Mouse (Mus musculus) lung, adult 18-20 months (tissue): ENCODE data around the gene Lrmda.
A peak's percentile ranks its signal among the peaks of the same experiment; 100 is the strongest.
"Not testable (repeated sequence)": the region's sequence is repeated elsewhere in the genome, so short reads cannot be mapped to it uniquely, and the experiment has no call there.

Experiments used
- DNase-seq, 2 experiments: peaks; one replicate each; pipeline ENCODE4 v3.0.0; 2022; ENCODE audit warnings: mixed read lengths in 2 of 2

The Lrmda gene

DNA sequence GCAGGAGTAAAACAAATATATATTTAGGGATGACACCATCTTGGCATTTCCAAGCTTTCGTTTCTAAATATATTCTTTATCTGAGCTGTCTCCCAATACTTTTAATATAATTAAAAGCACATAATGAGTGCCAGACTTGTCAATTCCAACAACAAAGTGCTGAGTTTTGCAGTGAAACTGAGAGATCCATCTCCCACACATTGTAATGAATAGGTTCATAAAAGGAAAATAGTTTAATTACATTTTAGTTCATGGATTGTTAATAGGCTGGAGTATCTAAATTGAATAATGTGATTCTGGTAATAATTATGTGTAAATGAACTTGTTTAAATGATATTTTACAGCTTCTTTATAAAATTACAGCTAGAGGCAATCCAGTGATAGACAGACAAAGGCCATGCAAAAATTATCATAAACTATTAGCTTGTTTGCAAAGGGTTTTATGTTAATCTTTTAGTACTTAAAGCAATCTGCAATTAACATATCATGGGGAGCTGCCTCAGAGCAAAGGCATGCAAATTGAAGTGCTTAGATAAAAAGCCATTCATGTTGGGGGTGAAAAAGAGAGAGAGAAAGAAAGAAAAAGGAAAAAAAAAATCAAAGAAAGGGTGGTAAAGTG lies 725.9 kb downstream of the Lrmda start:
- no peak for DNase-seq

DNA sequence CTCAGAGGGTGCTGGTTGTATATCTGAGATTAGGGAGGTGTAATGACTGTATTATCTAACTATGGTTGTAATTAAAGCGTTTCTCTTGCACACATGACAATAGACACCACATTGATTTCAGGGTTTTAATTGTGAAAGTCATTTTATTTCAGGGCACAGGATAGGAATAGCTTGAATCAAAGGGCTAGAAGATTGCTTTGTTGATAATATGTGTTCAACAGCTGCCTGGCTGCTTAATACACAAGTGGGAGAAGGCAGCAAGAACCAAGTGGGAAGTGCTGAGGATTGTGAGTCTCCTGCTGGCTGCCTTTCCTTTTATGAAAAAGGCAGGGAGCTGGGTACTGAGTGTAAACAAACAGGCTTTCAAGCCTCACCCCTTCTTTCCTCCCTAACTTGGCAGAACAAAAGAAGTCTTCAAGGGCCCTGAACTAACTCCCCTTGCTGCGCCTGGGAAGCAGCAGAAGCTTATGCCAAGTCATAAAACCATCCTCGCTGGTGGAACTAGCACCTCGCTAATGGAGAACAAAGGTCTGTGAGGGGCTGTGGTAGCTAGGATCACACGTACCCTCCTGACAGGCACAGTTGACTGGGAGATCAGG lies 726.5 kb downstream of the Lrmda start:
- DNase-seq, result peak; percentile 39 to 53

DNA sequence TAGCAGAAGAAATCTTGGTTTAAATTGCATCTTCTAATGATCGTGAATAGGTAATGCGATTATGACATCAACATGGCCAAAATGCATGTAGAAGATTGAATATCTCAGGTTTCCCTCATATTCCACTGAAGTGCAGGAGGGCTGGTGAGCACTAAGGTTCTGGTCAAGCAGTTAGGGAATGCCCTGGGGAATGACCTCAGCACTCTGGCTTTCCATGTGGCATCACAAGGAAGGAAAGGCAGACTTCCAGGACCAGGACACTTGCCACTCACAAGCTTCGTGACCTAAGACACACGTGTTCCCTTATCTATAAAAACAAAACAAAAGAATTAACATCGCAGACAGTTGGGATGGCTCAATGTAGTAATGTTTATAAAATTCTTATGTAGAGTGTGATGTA lies 728.3 kb downstream of the Lrmda start:
- no peak for DNase-seq

DNA sequence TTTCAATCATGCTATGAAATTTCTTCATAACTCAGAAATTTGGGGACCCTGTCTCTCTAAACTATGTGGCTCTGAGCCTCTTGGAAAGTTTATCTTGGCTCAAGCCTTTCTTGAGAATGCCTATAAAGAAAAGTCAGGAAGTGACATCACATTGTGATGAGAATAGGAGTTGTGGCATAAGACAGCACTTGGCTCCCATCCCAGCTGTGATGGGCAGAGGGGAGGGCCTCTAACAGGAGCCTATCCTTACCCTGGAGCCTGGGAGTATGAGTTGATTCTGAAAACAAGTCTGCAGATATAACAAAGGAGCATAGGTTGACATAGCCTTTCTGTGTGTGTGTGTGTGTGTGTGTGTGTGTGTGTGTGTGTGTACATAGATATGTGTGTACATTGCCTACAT lies 730.9 kb downstream of the Lrmda start:
- DNase-seq, result peak; percentile 12 to 32

DNA sequence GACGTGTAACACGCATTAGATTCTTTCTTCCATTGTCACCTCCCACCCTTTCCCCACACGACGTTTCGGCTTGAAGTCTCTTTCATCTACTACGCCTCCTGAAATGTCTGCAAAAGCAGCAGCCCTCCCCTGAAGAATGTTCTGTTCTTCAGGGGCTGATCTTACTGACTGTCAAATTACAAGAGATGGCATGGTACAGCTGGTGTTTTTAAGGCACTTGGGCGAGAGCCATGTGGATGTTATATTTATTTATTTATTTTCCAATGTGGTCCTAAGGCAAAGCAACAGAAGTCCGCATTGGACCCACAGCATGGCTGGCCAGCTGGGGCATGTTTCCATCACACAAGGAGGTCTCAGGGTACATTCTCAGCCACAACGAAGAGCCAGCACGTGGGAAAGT lies 731.8 kb downstream of the Lrmda start:
- peak; percentile 48 to 67 for DNase-seq

DNA sequence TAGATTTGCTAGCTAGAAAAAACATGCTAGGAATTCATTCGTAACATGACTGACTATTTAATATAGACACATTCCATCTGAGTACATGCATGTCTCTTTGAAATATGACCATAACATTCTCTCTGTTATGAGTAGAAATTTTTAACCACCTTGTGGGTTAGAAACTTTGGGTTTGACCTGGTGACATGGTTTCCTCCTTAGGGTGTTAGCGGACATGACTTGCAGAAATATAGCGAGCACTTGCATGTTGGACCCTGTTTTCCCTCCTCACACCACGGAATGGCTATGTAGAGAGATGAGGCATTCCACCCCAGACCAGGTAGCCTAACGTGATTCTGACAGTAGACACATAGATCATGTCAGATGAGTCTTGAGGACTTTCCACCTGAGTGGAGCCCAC lies 735.1 kb downstream of the Lrmda start:
- DNase-seq, result no peak

DNA sequence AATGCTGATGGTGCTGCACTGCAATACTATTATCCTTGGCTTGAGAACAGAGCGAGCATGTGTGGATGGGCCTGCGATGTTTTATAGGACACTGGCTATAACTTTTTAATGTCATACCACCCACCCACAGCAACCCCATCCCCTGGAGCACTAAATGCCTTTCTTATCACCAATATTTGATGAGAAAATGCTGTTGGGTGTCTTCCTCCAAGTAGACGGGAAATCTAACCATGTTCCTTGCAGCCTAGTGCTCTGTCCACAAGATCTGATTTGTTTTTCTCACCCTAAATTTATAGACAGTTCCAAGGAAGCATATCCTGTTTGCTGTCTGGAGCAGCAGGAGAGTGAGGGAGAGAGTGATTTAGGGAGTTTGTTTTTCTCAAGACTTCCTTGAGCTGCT lies 738.0 kb downstream of the Lrmda start:
- no peak for DNase-seq

DNA sequence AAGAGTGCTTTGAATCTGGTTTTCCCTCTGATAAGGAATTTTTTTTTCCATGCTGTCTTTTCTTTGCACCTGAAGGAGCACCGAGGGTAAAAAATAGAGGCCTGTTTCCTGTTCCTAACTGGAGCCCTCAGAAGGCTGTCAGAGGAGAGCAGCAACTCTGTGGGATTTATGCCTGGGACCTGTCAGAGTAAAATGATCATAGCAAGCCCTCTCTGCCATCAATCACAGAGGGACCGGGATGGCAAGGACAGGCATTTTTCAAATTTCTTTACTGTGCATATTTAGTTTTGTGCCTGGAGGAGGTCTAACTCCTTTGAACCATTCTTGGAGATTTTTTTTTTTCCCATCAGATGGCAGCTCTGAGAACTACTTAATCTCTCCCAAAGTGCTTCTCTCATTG lies 739.7 kb downstream of the Lrmda start:
- no peak for DNase-seq

DNA sequence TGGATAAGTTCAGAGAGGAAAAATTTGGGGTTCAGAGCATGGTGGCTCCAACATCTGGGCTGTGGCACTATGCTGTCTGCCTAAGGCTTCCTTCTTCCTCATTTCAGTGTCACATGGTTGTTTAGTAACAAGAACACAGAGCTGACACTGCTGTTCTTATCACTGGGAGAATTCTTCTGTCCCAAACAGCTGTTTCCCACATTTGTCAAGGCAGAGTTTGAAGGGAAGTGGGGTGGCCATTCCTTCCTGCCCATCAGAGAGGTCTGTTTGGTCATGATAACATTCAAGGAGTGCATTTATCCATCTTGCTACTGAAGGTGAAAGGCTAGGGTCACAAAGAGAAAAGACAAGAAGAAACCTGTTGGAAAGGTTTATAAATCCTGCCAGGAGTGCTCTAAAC lies 740.2 kb downstream of the Lrmda start:
- peak; percentile 6 to 43 for DNase-seq

DNA sequence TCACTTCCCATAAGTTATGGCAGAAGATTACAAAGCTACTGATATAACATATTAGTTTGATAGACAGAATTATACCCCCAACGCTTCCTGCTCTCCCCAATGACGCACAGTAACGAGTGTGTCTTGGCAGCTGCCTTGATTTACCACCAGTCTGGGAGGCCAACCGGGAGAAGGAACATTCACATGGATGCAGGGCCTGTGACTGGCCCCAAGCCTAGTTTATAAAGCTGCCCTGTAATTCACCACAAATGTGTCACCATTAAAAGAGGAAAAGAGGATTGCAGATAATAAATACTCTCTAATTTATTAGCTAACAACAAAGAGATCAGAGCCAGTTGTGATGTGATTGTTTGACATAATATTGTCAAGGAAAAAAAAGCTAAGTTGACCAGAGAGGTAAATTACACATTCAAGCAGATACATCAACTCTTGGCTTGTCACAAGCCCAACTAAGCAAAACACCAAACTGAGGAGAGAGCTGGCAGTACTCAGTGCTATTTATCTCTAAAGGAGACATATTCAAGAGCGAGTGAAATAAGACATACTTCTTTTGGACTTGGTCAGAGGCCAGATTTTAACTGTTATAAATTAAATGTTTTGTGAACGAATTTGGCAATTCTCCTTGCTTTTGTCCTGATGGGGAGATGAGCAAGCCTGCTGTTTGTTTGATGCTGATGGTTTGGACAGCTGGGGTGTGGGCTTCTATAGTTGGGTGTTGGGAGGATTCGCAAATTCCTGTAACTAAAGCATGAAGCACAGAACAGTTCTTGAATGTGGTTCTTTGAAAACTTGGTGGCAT lies 740.9 kb downstream of the Lrmda start:
- DNase-seq, result peak; percentile 53 to 69

DNA sequence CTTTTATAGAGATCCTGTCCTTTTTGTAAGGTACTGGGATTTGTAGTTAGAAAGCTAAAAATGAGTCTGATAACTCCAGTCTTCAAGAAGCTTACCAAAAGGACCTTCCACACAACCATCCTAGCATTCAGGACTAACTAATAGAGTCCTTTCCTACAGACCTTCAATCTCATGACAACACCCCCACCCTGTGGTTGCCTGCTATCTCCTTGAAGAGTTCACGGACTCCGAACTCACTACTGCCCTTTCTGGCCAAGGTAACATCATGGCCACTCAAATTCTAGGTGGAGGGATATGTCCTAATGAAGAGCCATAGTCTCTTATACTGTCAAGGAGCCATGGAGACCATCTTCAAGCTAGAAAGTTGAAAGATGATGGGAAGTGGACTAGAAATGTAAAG lies 762.2 kb downstream of the Lrmda start:
- peak; percentile 9 to 51 for DNase-seq

DNA sequence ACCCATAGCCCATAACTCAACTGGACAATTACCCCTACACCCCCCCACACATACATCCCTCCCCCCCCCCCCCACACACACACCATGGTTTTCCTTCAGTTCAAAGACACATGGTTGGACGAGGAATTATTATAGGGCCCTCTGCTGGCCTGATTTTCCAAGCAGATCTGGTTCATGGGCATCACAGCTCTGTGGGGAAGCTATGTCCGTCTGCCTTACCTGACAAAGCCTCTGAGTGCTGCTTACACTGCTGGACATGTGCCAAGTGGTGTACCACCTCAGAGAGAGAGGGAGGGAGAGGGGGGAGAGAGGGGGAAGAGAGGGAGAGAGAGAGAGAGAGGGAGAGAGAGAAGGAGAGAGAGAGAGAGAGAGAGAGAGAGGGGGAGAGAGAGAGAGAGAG lies 762.9 kb downstream of the Lrmda start:
- no peak for DNase-seq

DNA sequence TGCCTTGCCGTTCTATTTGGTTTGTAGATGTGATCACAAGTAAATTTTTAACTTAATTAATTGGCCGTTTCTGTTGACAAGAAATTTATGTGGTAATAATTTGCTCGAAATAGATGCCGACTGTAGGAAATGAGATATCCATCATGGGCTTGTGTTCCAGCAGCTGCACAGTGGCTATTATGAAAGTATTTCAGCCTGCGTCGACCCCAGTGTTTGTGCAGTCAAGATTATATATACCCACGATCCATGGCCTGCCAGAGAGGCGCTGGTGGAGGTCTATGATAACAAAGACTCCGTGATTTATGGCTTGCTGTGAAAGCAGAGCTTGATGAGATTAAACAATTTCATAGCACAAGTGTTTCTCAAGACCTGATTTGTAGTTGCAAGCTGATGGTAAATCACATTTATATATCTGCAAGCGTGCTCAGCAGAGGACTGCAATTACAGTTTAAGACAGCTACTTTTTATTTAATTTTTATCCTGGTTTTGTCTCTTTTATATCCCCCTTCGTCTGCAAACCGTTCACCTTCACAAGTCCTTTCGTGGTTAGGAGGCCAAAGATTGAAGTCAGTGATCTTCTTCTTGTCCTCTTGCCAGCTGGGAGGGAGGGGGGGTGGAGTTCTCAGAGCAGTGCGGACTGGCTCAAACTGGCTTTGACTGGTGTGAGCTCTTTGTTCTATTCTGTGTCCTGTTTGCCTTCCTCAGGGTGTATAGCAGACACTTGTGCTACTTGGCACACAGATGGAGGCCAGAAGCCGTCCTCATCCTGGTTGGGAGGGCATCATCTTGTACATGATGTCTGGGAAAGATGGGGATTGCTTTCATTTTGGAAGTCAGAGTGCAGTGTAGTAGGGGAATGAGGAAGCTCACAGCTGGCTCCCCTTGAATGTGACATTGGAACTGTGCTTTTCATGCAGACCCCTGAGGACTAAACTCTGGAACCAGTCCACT lies 764.0 kb downstream of the Lrmda start:
- peak in 1 of 2 experiments; percentile 5 for DNase-seq

DNA sequence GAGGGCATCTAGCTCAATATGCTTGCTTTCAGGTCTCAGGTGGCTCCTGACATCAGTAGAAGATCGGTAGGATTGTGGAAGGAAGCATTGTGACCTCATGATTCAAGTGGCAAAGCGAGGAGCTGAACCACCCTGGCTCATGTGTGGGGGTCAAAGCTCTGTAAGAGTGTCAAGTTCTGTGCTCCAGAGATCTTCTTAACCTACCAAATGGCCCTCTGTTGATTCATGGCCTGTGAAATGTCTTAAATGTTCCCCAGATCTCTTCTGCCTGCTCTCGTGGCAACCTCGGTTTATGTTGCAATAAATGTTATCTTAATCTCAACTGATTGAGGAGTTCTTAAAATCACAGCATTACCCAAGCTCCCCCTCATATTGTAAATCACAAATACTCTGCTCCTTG lies 780.5 kb downstream of the Lrmda start:
- no peak for DNase-seq

DNA sequence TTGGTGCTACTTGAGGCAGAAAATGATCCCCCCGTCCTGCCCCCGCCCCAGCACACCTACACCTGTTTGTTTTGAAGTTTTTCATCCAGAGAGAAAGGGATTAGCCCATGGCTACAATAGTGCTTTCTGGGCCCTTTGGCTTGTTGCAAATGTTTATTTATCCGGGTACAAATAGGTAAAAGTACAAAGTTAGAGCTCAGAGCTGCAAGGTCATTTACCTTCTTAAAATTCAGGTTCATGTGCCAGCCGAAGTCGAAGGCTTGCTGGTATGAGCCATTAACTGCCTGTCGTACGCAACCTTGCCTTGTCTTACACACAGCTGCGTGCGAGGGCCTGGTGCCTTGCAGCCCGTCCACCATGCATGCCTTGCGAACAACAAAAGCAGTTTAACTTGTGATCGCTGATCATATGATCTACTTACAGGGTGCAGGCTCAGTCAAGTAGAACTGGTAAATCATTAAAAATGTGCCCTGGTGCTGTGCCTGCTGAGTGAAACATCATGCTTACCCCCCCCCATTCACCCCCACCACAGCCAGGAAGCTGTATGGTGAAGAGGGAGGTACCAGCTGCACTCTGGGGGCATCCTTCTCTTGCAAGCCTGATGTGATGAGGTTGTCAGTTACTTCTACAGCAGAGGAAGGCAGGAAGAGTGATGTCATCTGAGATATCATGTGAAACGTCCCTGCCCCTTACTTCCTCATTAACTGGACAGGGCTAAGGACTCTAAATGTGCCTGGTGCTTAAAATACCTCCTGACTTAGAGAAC lies 781.5 kb downstream of the Lrmda start:
- peak in 1 of 2 experiments; percentile 19 for DNase-seq

DNA sequence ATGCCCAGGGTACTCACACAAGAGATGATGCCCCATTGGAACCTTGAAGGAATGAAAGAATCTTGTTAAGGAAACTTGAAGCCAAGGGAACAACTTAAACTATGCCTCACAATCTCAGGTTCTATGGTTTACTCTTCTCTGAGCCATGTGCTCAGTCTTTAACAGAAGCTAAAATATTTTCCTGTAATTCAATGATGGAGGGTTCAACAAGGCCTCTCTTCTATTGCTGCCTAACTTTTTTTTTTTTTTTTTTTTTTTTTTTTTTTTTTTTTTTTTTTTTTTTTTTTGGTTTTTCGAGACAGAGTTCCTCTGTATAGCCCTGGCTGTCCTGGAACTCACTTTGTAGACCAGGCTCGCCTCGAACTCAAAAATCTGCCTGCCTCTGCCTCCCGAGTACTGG lies 782.2 kb downstream of the Lrmda start:
- not testable (repeated sequence) for DNase-seq

DNA sequence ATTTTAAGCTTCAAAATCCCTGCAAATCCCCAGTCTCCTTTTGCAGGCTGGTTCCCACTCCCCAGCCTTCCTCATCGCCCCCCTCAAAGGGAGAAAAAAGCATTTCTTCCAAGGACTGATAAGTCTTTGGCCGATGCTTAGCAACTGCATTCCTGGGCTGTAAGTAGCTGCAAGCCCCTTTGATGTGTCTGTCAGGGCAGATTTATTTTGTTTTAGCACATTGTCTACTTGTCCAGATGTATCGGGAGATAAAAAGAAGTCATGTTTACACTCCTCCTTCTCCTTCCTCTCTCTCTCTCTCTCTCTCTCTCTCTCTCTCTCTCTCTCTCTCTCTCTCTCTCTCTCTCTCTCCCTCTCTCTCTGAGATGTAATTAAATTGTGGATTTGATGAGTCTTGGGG lies 787.8 kb downstream of the Lrmda start:
- DNase-seq, result no peak

DNA sequence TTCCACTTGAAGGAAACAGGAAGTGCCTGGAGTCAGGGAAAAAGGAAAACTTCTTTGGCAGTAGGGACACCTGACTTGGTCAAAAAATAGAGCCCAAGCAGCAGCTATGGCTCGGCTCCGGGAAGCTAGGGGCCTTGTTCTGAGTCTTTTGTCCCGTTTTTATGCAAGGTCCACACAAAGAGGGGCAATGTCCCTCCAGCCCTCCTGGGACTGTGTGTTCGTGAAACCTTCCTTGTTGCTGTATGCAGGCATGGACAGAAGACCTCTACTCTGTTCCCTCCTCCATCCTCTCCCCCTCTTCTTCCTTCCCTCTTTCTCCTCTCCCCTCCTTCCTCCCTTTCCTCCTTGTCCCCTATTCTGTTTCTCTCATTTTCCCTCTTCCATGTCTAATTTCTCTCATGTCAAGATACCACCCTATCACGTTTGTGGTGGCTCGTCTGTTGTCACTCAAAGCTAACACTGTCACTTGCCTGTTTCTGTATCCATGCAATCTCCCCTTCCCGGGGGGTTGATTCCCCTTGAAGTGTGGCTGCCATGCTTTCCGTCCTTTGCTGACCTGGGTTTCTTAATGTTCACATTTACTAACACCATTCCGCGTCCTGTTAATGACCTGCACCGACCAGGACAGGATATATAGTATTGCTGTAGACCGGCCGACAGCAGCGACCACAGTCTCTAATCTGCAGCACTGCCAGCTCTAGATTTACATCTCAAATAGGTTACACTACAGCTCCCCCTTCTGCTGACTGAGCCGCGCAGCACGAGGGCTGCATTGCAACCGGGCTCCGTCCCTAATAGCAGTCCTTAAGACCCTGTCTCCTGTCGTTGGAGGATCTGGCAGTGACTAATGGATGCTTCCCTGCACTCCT lies 788.4 kb downstream of the Lrmda start:
- peak; percentile 64 to 71 for DNase-seq

DNA sequence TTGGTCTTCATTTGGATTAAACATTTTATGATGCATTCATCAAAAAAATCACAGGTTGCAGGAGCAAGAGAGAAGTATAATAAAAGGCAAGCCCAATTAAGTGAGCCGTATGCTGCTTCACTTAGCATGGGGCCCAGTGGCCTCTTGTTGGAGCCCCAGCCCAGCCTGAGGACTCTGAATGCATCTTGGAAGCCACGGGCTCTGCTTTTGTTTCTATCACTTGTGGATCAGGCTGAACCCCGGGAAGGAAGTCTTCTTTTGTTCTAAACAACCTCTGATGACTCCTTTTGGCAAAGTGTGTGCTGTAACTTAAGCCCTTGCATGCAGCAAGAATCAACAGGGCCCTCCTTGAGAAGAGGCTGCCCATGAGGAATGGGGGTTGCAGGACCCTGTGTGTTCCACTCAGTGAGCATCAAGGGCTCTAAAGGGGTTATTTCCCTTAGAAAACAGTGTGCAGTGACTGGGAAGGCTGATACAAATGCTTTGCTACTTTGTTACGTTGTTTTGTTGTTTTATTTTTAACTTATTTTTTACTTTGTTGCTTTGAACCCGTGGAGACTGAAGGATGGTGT lies 789.2 kb downstream of the Lrmda start:
- DNase-seq, result peak in 1 of 2 experiments; percentile 30

DNA sequence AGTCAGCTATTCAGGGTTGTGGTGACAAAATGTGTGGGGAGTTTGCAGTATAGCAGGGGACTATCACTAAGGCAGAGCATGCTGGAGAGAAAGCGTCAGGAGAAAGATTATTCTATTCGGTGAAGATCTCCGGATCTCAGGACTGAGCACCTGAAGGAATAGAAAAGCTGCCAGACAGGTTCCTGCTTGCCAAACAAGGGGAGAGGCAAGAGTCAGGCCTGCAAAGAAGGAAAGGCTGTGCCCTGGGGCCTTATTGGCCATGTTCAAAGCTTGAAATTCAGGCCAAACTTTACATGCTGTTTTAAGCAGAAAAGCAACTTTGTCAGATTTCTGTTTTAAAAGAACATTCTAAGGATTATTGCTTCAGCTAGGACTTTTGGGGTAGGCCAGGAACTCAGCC lies 789.7 kb downstream of the Lrmda start:
- DNase-seq, result peak in 1 of 2 experiments; percentile 36

DNA sequence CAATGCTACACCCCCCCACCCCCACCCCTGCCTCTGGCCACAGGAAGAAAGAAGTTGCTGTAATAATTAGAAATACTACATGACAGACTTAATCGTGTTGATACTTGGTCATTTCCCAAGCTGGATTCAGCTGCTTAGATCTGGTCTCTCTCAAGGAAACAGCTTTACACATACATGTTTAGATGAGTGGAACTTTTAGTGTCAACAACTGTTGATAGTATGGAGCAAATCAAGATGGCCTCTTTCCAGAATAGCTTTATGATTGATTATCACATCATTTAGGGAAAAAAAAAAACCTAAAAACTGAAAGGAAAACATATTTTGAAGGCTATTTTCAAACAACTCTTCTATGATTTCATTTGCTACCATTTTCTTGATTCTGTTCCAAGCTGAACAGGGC lies 791.0 kb downstream of the Lrmda start:
- no peak for DNase-seq
